Mouse (Mus musculus) liver (tissue): ENCODE data around the gene Krtap1-3.

Experiments
- DNase-seq: peaks from one replicate; pipeline ENCODE4 v3.0.0-alpha.2; 2020; ENCODE audit warnings: mixed read lengths

The Krtap1-3 gene

GRCm38 (mm10) chr11:99557976-99558745 lies 33.0 kb downstream of the Krtap1-3 start:
- no peak for DNase-seq

- DNase-seq = no peak
Measured at GRCm38 (mm10) chr11:99556753-99557152, 34.4 kb downstream of the Krtap1-3 start, which contains the start of gene Krtap3-2. TSS of gene Krtap3-2 (minus strand) at chr11:99556853.

- DNase-seq = no peak
Measured at GRCm38 (mm10) chr11:99556195-99556594, 34.9 kb downstream of the Krtap1-3 start.

DNA sequence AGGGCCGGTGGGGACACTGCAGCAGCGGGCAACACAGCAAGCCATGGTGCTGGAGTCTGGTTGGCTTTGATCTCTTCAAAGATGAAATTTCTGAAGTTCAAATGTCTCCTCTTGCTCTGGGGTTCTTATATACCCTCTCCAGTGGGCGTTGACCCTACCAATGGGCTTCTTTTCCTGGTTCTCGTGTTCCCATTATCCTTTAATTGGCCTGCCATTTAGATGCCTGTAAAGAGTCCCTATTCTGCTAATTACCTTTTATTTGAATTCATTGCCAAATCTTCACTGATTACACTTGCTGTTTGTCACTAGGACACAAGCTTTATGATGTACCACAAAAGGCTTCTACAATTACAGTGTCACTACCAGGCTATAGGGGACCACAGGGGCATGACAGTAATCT lies 40.4 kb downstream of the Krtap1-3 start, which contains the start of gene Krtap3-3:
TSS of gene Krtap3-3 (minus strand) at position 101 of the 400 bp plus-strand sequence.
- no peak for DNase-seq

DNA sequence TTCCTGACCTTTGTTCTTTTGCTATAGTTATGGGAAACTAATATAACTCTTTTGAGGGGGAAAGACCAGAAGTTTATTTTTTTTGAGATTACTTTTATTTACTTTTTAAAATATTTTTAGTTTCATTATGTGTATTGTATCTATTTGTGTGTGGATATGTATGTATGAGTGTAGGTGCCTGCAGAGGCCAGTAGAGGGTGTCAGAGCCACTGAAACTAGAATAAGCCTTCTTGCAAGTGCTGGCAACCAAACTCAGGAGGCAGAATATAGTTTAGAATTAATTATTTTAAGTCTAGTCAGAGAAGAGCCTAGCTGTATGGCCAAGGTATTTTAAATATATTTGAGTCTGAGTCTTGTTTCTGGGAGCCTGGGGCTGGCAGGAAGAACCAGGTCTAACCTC lies 43.2 kb downstream of the Krtap1-3 start:
- DNase-seq = no peak
